Mouse (Mus musculus) left cerebral cortex, postnatal 4 days (tissue): Measurements from ENCODE around the gene Tuba8. TPM values are rescaled to one million over a fixed set of nuclear protein-coding genes. Genes with fewer than 3 reads are reported as not detected.

ENCODE experiments used
- total RNA-seq, 2 experiments: library from RNA; stranded (reverse); gene quantifications; 2 replicates each; pipeline ENCODE4 v1.2.3; 2021

The Tuba8 gene
- total RNA-seq, 2 experiments from 2014 or later = 0.40 to 0.82 TPM

Other genes with a start within 250 kb of the Tuba8 start
- gene Mical3, start 79.7 kb upstream of the Tuba8 start, total RNA-seq = 100 to 1,000 TPM; 149 to 156 TPM
- gene Pex26, start 27.0 kb upstream of the Tuba8 start, total RNA-seq = 10 to 100 TPM; 15.2 to 15.6 TPM
- not detected for gene Usp18, start 35.2 kb downstream of the Tuba8 start, total RNA-seq
- 10 to 100 TPM; 25.3 to 29.0 TPM for gene Slc6a13, start 89.5 kb downstream of the Tuba8 start, total RNA-seq
- gene Slc6a12, start 132.4 kb downstream of the Tuba8 start, total RNA-seq = 1 to 10 TPM; 1.1 to 1.6 TPM